Mouse (Mus musculus): ENCODE measurements around the gene Sptssb.

Gene Sptssb

DNA sequence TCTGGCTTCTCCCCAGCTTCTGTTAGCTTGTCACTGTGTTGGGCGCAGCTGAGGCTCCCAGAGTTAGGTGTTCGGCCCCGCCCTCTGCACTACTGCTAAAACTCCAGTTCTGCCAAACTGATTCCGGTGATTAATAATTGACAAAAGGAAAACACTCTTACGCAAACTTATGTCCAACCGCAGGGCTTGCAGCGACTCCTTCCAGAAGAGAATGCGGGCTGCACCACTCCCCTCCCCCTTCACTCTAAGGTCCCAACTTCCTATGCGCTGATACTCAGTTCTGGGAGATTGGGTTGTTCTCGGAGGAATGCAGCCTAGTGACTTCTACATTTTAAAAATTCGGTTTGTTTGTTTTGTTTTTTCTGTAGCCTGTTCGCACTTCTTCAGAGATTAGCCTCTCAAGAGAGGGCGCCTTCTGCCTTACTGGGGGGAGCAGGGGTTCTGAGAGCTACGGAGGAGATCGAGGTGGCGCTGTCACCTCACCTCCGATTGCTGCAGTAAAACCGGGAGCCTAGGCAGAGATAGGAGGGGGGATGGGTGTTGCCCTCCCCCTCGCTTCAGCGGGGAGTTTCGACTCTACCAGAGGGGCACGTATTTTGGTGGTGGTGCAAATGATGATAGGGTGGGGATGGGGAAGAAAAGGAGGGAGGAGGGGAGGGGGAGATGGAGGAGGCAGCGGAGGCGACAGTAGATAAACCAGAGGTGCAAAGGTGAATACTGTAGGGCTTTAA, at the start of gene Sptssb:
Sptssb (minus strand) TSS at position 83 of the 731 bp plus-strand sequence.
- DNase-seq, result peak; percentile 67 to 74

DNA sequence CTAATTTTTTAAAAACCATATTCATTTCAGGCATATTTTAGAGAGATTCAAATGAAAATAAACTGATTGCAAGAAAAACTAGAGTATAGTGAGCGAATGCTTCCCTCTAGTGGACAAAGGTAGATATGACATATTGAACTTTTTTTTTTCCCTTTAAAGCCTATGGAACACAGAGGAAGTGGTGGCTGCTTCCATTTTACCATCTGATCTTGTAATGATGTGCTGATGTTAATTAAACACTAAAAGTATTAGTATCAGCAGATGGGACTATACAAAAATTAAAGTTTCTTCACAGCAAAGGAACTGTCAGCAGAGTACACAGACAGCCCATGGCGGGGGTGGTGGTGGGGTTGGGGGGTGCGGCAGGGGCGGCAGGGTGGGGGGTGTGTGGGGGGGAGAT, 48.3 kb upstream of the Sptssb start:
- DNase-seq, result no peak

DNA sequence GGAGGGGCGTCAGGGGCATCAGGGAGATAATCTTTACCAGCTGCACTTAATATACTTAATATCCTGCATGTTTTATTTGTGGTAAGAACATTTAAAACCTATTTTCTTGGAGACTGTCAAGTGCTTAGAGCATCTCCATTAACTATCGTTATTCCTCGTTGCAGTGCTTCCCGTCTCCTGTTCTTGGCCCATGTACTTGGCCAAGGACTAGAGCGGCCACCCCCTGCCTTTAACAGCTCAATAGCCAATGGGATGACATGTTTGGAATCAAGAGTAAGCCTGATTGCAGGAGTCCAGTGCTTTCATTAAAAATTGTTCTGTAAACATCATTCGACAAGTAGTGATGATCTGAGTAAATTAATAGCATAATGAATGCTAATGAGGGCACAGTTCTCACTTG, 47.8 kb upstream of the Sptssb start:
- DNase-seq, result no peak

DNA sequence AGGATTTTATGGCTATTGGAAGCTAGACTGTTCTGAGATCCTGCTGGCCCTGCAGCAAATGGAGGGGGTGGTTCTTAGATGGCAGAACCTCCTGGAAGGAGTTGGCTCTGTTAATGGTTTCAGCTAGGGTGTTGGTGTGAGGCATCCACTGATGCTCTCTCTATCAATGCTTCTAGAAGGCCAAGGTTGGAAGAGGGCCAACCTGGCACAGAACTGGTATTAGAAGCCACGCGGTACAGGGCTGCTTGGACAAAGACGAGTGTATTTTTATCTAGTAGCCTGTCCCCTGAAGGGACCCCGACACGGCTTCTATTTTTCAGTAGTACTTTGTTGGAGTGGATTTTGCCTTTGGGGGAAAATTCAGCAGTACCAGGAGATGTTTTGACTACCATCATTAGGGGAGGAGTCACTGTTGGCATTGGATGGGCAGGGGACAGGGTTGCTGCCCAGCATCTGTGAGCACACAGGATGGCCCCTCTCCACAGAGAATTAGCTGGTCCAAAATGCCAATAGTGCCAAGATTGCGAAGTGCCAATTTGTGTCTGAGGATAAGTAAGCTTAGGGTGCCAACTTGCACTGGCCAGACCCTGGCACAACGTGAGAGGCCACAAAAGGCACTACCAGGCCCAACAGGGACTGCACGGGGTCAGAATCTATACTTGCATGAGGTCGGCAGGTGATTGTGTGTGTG, 43.2 kb upstream of the Sptssb start:
- DNase-seq, result no peak

DNA sequence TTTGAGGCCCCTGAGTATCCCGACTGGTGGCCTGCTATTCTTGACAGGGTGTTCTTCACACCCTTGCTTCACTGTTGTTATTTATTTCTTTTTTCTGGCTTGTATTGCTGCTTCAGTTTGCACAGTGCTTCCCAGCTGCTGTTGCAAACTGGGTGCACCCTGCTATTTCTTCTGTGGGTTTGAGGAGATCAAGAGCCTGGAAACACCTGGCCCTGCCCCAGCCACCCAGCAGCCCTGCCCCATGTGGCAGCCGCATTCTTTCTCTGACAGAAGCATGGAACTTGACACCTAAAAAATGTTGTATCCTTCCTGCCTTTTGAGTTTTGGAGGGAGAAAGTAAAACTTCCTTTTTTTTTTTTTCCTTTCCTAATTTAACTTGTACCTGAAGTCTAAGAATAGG, 42.6 kb upstream of the Sptssb start:
- DNase-seq, result no peak

DNA sequence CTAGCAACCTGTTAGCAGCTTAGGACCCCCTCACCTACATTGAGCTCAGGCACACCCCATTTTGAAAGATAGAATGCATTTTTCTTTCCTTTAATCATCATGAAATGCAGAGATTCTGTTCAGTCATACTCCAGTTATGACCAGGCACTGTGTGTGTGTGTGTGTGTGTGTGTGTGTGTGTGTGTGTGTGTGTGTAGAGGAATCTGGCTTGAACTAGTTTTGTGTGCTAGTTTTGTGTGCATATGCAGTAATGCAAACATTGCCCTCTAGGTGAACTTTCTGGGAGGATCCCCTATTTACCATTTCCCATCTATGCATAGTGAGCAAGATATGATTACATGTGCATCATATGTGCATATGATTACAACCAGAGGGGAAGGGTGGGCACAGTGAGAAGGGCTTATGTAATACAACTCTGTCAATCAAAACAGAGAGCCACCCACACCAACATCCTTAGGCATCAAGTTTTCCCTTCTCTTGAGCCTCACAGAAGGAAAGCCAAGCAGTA, 42.2 kb upstream of the Sptssb start:
- no peak for DNase-seq

DNA sequence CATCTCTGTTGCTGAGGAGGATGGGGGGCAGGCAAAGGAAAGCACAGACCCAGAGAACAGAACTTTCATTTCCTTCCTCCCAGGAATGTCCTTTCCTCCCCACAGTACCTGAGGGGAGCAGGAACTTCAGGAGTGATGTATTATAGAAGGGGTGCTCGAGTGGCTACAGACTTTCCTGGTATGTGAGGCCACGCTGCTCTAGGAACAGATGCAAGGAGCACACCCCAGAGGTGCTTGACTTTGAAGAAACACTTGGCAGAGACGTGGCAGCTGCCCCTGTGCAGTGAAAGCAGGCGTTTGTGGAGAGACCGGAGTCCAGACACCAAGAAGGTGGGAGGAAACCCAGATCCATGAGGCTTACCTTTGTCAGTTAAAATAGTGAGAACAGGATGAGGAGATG, 40.6 kb upstream of the Sptssb start:
- DNase-seq, result no peak

DNA sequence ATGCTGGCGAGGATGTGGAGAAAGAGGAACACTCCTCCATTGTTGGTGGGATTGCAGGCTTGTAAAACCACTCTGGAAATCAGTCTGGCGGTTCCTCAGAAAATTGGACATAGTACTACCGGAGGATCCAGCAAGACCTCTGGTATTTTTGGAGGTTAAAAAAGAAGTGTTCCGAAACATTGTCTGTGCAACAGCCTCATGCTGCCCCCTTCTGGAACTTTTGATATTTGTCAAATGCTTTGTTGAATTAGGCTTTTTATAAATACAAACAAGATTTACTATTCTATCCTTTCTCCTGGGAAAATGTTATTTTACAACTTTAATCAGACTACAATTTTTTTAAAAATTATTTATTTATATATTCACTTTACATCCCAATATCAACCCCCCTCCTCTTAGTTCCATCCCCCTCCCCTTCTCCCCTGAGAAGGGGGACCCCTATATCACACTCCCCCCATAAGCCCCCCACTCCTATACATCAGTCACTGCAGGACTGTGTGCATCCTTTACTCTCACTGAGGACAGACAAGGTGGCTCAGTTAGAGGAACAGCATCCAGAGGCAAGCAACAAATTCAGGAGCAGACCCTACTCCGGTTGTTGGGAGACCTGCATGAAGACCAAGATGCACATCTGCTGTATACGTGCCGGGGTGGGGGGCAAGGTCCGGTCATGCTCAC, 38.3 kb upstream of the Sptssb start:
- peak; percentile 9 to 34 for DNase-seq

DNA sequence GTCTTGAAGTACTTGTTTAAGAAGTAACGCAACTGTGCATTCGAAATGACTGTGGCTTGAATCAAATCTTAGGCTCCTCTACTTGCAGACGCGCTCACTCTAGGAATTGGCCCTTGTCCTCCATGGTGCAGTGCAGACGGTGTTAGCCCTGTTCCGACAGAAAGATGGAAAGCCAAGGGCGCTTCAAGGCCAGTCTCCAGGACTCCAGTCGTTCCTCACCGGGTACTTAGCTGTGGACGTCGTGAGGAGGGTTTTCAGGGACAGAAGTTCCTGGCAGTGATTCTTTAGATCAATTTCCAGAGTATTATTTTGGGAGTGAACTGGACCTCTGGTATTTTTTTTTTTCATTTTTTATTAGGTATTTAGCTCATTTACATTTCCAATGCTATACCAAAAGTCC, 35.8 kb upstream of the Sptssb start:
- no peak for DNase-seq

DNA sequence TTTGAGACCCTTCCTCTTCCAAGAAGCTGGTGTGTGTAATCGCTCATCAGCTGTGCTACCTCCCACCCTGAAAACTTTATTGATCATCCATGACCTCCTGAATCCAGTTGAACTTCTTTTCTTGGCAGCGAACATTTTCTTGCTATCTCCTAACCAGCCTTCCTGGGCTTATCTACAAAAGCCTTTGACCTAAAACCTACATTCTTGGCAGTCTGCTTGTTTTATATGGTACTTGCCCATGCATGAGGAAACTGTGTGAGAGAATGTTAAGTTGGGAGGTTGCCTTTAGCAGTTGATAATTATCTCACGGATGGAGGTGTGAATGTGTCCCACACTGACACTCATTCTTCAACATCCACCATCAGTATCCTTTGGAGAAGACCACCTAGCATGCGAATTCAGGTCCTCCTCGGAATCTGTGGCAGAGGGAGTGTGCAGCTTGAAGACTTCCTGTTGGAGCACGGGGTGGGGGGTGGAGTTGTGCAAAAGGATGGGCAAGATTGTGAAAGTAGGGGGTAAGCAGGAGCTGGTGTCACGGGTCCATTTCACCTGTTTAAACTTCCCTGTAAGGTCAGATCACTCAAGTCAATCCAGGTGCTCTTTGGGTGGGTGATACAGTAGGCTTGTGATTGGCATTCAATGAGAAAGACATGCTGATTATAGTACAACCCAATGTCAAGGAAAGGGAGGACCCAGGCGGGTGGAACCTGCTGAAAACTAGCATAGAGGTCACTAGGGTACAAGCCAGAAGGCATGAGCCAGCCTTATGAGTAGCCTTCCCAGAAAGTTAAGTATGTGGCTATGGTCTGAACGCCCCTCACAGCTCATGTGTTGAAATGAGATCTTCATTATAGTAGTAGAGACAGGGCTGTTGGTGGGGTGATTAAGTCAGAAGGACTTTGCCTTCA, 32.7 kb upstream of the Sptssb start:
- no peak for DNase-seq

DNA sequence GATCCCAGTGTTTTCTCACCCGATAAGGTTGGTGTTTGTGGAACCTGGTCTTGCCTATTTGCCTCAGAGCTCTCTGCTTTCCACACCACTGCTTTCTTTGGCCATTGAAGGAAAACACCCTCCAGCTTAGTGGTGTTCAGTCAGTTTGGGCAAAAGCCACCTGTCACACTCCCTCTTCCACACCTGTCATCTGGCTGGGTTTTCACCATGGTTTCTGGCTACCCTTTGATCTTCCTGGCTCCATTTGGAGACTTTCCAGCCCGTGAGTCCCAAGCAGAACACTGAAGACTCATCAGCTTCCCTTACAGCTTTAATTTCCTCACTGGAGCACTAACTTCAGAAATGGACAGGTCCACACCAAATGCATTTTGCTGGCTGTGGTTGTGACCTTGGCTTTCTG, 26.1 kb upstream of the Sptssb start:
- DNase-seq, result peak; percentile 10 to 12

DNA sequence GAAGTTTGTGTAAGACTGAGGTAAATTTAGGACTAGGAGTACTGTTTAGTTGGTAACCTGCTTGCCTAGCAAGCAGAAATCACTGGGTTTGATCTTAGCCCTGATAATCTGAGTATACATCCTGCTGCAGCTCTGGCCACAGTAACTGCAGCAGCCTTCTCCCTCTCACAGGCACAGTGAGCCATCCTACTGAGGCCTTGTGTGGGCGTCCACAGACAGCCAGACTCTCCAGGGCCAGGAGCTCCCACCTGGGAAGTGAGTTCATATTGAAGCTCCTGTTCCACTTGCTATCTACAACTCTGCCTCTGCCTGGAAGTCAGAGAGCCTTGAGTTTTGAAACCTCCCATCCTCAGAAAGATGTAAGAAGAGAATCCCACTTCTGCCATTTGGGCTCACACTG, 24.0 kb upstream of the Sptssb start:
- no peak for DNase-seq

DNA sequence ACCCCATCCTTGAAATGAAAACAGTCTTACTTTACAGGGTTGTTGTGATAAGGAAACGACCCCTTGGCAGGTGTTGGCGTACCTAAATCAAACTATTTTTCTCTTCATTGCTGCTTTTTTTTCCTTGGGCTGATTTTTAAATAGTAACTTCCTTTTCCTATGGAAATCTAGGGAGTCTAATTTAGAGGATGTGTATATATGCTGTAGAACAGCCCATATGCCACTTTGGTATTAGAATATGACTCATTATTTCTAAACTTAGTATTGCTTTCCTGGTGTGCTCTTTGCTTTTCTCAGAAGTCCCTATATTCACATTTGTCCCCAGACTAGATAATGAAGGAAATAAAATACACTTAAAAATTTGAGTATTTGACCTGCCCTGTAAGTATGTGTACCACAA, 17.8 kb upstream of the Sptssb start:
- DNase-seq, result no peak

DNA sequence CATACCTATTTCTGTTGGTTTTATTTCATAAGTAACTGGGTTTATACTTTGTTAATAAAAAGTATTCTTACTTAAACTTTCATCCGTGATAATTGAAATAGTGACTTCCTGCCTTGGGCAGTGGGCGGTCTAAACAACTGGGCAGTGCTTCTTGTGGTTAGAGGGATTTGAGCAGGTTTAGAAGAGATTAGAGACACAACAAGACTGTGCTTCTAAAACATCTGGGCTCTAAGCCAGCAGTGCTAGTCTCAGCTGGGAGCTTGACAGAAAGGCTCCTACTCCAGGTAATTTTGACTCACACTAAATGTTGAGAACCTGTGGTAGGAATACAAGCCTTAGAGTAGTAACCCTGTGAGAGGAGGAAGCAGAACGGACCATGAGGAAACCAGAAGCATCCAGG, 15.0 kb upstream of the Sptssb start:
- DNase-seq, result no peak

DNA sequence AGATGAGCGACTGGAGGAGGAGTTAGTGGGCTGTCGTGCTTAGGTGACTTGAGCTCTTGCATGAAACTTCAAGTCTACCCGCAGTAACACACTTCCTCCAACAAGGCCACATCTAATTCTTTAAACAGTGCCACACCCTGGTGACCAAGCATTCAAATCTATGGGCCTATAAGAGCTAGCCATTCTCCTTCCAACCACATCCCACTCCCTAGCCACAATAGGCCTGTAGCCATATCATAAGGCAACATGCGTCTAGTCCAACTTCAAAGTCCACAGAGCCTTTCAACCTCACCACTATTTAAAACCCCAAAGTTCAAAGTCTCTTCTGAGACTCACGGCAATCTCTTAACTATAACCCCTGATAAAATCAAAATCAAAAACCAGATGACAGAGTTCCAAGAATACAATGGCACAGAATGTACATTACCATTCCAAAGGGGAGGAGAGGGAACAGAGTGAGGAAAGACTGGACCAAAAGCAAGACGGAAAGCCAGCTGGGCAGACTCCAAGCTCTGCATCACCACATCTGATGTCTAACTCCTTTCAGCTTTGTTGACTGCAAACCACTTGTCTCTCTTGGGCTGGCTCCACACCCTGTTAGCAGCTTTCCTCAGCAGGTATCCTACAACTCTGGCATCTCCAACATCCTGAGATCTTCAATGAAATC, 13.1 kb upstream of the Sptssb start:
- no peak for DNase-seq

DNA sequence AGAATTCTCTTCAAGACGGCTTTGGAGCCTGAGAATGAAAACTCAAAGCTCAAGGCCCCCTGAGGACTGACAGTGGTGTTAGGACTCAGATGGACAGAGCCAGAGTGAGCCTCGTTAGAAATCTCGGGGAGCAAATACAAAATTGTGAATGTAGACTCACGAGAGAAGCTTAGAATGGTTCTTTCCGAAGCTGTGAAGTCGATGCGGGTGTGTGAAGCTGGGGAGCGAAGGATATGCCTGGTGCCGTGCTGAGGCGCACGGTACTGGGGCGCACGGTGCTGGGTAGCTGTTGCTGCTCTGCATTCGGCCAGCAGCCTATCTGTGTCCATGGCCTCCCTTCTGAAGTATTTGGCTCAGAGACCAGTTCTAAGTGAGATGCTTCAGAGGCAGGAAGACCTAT, 11.4 kb upstream of the Sptssb start:
- no peak for DNase-seq

DNA sequence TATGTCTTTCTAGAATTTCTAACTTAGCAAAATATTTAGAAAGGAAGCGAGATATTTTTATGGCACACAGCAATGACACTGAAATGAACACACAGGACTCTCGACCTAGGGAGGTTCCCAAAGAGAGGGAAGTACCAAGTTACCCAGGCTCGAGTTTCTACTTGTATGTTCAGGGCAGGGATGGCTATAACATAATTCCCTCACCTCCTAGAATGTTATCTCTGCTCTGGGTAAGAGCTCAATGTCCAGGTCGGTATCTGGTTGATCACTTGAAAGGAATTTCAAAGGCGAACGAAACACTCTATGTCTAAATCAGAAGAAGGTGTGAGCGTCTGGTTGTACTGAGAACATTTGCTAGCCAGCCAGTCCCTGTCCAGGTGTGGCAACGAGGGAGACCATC, 10.0 kb upstream of the Sptssb start:
- DNase-seq, result no peak

DNA sequence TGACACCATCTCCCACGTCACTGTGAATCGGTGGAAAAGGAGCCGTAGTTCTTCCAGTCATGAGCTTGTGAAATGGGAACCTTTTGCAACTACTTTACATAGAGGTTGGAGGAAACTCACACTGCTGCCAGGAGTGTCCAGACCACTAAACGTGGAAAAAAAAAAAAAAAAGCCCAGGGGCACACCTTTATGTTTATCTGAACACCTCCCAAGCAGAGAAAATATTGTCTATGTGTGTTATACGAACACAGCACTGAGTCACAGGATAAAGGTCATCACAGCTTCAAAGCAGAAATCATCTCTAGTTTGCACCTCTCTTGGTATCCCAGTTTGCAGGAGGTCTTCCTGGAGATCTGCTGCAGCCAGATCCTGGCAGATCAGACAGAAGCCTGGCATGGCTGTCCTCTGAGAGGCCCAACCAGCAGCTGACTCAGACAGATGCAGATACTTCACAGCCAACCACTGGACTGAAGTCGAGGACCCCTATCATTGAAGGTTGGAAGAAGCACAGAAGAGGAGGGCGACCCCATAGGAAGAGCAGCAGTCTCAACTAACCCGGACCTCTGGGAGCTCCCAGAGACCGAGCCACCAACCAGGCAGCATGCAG, 2.2 kb upstream of the Sptssb start:
- DNase-seq, result no peak

DNA sequence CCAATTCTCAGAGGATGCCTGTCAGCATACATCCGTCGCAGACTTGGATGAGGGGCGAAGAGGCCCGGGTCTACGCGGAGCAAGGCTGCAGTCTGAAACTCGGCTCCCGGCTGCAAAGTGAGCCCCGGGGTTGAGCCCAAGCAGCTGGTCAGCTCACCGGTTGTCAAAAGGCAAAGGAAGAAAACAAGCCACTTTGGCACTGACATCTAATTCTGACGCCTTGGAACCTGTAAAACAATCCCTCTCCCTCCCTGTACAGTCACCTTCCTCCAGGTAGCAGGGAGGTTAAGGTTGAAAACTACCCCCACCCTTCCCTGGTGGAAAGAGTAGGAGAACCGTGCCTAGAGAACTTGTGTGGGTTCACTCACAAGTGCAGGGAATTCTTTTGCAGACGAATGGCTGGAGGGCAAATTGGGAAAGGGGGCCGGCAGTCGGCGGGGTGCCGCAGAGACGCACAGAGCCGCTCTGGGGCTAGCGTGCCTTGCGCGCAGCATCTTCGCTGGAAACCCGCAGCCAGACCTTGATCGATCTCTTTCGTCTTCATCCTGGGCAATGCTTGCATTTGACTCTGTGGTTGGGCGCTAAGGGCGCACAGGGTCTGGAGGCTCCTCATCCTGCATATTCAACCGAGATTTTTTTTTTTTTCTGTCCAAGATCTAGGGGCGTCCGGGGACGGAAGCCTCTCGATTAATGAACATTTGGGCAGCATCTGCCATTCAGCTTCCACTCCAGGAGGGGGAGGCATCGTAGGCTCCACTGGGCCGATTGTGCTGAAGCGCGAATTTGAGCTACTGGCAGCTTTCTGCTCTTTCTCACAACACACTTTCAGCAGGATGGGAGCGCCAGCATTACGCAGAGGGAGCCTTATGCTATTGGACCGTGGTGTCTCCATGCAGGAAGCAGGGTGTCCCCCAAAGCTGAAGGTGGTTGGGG, 1.1 kb upstream of the Sptssb start:
- no peak for DNase-seq

DNA sequence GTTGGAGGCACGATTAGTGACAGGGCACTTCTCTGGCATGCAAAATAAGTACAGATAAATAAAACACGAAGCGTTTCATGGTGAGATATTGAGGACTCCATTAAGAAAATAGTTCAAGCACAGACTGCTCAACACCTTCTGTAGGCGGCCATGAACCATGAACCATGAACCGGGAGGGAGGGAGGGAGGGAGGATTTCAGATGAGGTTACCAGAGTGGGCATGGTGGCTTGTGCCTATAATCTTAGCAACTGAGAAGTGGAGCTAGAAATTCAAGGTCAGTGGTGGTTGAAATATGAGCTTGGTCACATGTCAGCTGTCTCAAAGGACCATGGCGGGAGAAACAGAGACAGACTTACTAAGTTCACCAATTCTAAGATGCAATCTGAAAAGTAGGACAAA, 20.3 kb downstream of the Sptssb start:
- DNase-seq, result no peak

DNA sequence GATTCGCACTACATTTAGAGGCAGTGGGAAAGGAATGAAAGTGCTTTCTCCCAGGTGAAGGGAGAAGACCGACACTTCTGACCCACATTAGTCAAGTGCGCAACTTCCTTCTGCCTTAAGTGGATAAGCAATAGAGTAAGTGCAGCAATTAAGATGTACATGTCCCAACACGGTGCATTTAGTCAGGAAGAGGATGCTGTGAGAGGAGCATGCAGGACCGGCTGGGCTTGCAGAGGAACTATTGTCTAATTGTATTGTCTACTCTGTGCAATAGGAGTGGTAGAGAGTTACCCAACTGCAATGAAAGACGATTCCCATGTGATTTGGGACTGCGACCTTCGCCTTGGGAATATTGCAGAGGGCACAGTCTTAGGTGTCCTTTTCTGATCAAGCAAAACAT, 30.2 kb downstream of the Sptssb start:
- DNase-seq, result no peak
